Mouse (Mus musculus) midbrain, postnatal 0 days (tissue): ENCODE measurements around the gene Tex19.2. TPM values are rescaled to one million over a fixed set of nuclear protein-coding genes. Genes with fewer than 3 reads are reported as not detected.

Experiments used
- ATAC-seq: fragments of 200-750 bp; cut with Nextera tagmentation; 2 replicates; pipeline ENCODE4 v1.8.0; 2017; ENCODE audit warnings: moderate number of reproducible peaks, mild to moderate bottlenecking, moderate TSS enrichment, moderate library complexity; ENCODE audit not compliant: low FRiP score
- DNase-seq: peaks from one replicate; pipeline ENCODE4 v3.0.0-alpha.2; 2015; ENCODE audit warnings: low spot score
- H3K27ac ChIP-seq: fragments of 300-500 bp; sonication (generic); 2 replicates; pipeline ENCODE4 v1.5.1; 2014; ENCODE audit warnings: low read depth, mild to moderate bottlenecking, low read length, mixed read lengths
- H3K27me3 ChIP-seq: fragments of 300-500 bp; sonication (generic); 2 replicates; pipeline ENCODE4 v1.6.1; 2014; ENCODE audit warnings: low read length, control low read depth, mixed read lengths; ENCODE audit not compliant: insufficient read depth
- H3K36me3 ChIP-seq: fragments of 300-500 bp; sonication (generic); 2 replicates; pipeline ENCODE4 v1.6.1; 2014; ENCODE audit warnings: low read length, control low read depth, mixed read lengths; ENCODE audit not compliant: insufficient read depth
- H3K4me1 ChIP-seq: fragments of 300-500 bp; sonication (generic); 2 replicates; pipeline ENCODE4 v1.6.1; 2014; ENCODE audit warnings: mild to moderate bottlenecking, control low read depth, antibody characterized with exemption, low read length, mixed read lengths; ENCODE audit not compliant: insufficient read depth
- H3K4me2 ChIP-seq: fragments of 300-500 bp; sonication (generic); 2 replicates; pipeline ENCODE4 v1.6.1; 2014; ENCODE audit warnings: low read depth, mild to moderate bottlenecking, low read length, mixed read lengths; ENCODE audit not compliant: poor library complexity, severe bottlenecking
- H3K4me3 ChIP-seq: fragments of 300-500 bp; sonication (generic); 2 replicates; pipeline ENCODE4 v1.5.1; 2014; ENCODE audit warnings: low read depth, mild to moderate bottlenecking, low read length, moderate library complexity
- H3K9ac ChIP-seq: fragments of 300-500 bp; sonication (generic); replicated peaks from 2 replicates; pipeline ENCODE4 v1.6.1; 2014; ENCODE audit warnings: mild to moderate bottlenecking, low read length, moderate library complexity, mixed read lengths; ENCODE audit not compliant: poor library complexity, severe bottlenecking
- H3K9me3 ChIP-seq: fragments of 300-500 bp; sonication (generic); 2 replicates; pipeline ENCODE4 v1.6.1; 2016; ENCODE audit warnings: low read length, control low read depth
- CTCF ChIP-seq: IDR thresholded peaks from 2 replicates; pipeline ENCODE4 v1.5.1; 2016; ENCODE audit warnings: antibody characterized with exemption, mild to moderate bottlenecking
- WGBS: fragments of 180-500 bp; shearing (Covaris S2); extraction: QIAGEN DNeasy Blood & Tissue Kit; methylation state at CpG from one replicate; pipeline ENCODE4 v1.1.7; 2014; 5-methylcytosine and 5-hydroxymethylcytosine counted together
- polyA plus RNA-seq: library from polyadenylated mRNA; unstranded; fragments of >200 nt; fragmentation: Nextera tagmentation; extraction: Ambion mirVana; gene quantifications from 2 replicates; pipeline ENCODE4 v1.2.1, GENCODE M21; 2015
- total RNA-seq: library from RNA; depleted of rRNA; stranded (reverse); fragments of >200 nt; gene quantifications from 2 replicates; pipeline ENCODE4 v1.2.3, GENCODE M21; 2014

The Tex19.2 gene
- total and polyA plus RNA-seq, 2 experiments from 2014 or later, result not detected

GRCm38 (mm10) chr11:121121151-121121550 is 2.7 kb upstream of the Tex19.2 start:
- Histone ChIP-seq H3K36me3 (no peaks in the 10 kb centered on the region), H3K9ac (no peak overlapping the region), H3K4me3 (no peak overlapping the region), H3K27ac (no peak overlapping the region), H3K4me2 (no peak overlapping the region), H3K4me1 (no peaks in the 10 kb centered on the region), H3K9me3 (no peaks in the 10 kb centered on the region), H3K27me3 (no peaks in the 10 kb centered on the region)
- no peak for DNase-seq
- WGBS, result 74% methylated on average over 3 of the region's 3 CpGs
- no peak for ATAC-seq
- TF ChIP-seq CTCF, result no peak

- no peaks in the 10 kb centered on the region for H3K27me3 ChIP-seq
- H3K4me2 ChIP-seq, result no peak overlapping the region
- no peaks in the 10 kb centered on the region for H3K4me1 ChIP-seq
- DNase-seq (no peak), ATAC-seq (no peak)
- no peak for TF ChIP-seq CTCF
- WGBS, result 93% methylated on average over 18 of the region's 18 CpGs
- H3K36me3 ChIP-seq, result no peaks in the 10 kb centered on the region
- H3K9me3 ChIP-seq, result no peaks in the 10 kb centered on the region
- H3K9ac ChIP-seq, result no peak overlapping the region
- no peak overlapping the region for H3K4me3 ChIP-seq
- H3K27ac ChIP-seq, result no peak overlapping the region
These were observed 371 bp downstream of the Tex19.2 start for GRCm38 (mm10) chr11:121118106-121118505.

DNA sequence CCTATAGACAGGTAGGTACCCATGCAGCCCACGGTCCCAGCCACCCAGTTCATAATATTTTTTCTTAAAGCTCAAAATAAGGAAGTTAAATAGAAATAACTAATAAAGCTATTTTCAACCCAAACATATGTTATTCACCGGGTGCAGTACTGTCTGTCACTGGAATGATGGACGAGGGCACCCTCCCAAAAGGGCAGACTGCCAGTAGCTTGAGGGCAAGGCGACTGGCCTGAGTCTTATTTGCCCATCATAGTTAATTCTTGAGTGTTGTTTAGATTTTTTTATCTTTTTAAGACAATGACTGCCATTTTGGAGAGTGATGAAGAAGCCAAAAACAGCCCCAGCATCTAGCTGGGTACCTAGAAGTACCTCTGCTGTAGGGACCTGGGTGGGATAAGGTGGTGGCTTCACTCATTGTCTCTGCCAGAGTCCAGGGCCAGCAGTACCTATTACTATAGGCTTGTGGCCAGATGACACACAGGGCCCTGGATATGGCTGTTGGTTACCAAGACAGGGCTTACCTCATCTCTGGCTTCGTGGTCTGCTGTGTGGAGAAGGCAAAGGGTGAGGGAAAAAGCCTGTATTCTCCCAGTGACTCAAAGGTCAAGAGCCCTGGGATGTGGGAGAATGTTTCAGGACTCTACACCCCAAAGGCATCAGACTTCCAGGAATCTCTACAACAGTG is 6.2 kb downstream of the Tex19.2 start:
- ATAC-seq (no peak), DNase-seq (peak; percentile 24)
- H3K9me3 ChIP-seq, result no peaks in the 10 kb centered on the region
- H3K4me2 ChIP-seq, result no peak overlapping the region
- H3K4me1 ChIP-seq, result no peaks in the 10 kb centered on the region
- no peak overlapping the region for H3K27ac ChIP-seq
- whole genome bisulfite sequencing, result 83% methylated on average over 5 of the region's 5 CpGs
- no peak overlapping the region for H3K4me3 ChIP-seq
- TF ChIP-seq CTCF, result no peak
- no peaks in the 10 kb centered on the region for H3K27me3 ChIP-seq
- H3K36me3 ChIP-seq, result no peaks in the 10 kb centered on the region
- H3K9ac ChIP-seq, result no peak overlapping the region

- no peak overlapping the region for H3K9ac ChIP-seq
- H3K27ac ChIP-seq, result no peak overlapping the region
- no peaks in the 10 kb centered on the region for H3K27me3 ChIP-seq
- no peaks in the 10 kb centered on the region for H3K9me3 ChIP-seq
- H3K4me1 ChIP-seq, result no peaks in the 10 kb centered on the region
- ATAC-seq (no peak), DNase-seq (no peak)
- H3K36me3 ChIP-seq, result no peaks in the 10 kb centered on the region
- H3K4me2 ChIP-seq, result no peak overlapping the region
- no peak for TF ChIP-seq CTCF
- WGBS, result 78% methylated on average over 1 of the region's 1 CpGs
- no peak overlapping the region for H3K4me3 ChIP-seq
These were observed 6.9 kb downstream of the Tex19.2 start for GRCm38 (mm10) chr11:121111601-121112000.

DNA sequence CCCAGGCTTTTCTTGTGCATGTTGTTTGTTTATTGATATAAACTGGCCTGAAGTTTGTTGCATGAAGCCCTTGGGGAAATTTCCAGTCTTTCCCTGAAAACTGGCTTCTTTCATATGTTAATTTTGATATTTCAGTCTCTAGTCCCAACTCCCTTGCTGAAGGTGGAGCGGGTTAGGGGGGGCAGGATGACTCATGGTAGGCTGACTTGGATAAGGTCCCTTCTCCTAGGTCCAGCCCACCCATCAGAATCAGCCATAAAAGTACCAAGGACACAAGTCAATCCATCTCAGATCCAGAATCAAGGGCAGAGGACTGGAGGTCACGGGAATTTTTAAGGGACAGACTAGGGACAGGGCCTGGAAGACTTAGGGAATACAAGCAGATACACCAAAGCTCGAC is 7.4 kb downstream of the Tex19.2 start:
- DNase-seq (no peak), ATAC-seq (no peak)
- Histone ChIP-seq H3K4me3 (no peak overlapping the region), H3K27ac (no peak overlapping the region), H3K27me3 (no peaks in the 10 kb centered on the region), H3K36me3 (no peaks in the 10 kb centered on the region), H3K4me1 (no peaks in the 10 kb centered on the region), H3K9me3 (no peaks in the 10 kb centered on the region), H3K9ac (no peak overlapping the region), H3K4me2 (no peak overlapping the region)
- 88% methylated on average over 3 of the region's 3 CpGs for WGBS
- TF ChIP-seq CTCF, result no peak

DNA sequence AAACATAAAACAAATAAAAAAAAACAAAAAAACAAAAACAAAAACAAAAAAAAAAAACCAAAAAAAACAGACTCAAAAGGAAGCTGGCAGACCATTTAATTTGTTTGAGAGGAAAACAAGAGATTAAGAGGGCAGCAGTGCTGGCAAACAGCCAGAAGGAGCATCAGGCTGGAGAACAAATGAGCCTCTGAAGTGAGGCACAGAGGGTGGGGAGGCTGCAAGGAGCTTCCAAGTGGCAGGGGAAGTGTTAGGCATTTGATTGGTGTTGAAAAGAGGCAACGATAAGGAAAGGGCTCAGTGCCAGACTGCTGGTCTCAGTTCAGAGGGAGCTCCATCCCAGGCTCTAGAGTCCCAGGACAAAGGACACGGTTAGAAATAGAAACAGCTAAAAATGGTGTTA is 8.5 kb downstream of the Tex19.2 start:
- ATAC-seq (no peak), DNase-seq (peak; percentile 85)
- no peaks in the 10 kb centered on the region for H3K36me3 ChIP-seq
- H3K27ac ChIP-seq, result no peak overlapping the region
- no peaks in the 10 kb centered on the region for H3K27me3 ChIP-seq
- H3K9me3 ChIP-seq, result no peaks in the 10 kb centered on the region
- H3K4me1 ChIP-seq, result no peaks in the 10 kb centered on the region
- WGBS, result 5% methylated on average over 2 of the region's 2 CpGs
- no peak for TF ChIP-seq CTCF
- H3K9ac ChIP-seq, result no peak overlapping the region
- H3K4me3 ChIP-seq, result no peak overlapping the region
- H3K4me2 ChIP-seq, result no peak overlapping the region
